Mouse (Mus musculus): ENCODE results near the gene Peli1.
A peak's percentile ranks its signal among the peaks of the same experiment; 100 is the strongest.
"Not testable (repeated sequence)": the region's sequence is repeated elsewhere in the genome, so short reads cannot be mapped to it uniquely, and the experiment has no call there.

Gene Peli1

DNA sequence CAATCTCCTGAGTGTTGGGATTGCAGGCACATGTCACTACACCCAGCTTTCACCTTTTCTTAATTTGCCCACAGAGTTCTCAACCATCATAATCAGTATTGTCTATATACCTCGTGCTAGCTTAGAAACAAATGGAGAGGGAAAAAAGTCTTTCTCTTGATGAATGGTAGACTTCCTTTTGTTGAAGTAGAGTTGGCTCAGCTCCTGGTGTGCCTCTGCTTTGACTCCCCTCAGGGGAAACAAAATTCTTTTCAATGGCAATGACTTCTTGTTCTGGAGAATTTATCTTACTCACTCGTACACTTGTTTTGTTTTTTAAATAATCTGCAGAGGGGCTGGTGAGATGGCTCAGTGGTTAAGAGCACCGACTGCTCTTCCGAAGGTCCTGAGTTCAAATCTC is 62.0 kb downstream of the Peli1 start:
- no peak for DNase-seq (ENCODE audit: low read depth)

DNA sequence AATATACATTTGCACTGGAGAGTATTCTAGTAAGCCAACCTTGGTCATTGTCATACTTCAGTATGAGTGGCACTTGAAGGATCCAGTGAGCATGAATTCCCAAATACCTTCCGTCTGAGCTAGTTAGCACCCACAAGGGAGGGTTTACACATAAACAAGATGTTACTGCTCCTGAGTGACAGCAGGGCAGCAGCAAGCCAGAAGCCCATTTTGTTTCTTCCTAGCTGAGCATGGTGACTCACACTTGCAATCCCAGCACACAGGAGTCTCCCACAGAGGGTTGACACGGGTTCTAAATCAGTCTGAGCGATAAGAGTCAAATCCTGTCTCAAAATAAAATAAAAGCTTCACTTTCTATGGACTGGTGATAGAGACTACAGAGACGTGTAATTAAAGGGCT is 66.5 kb downstream of the Peli1 start:
- DNase-seq (ENCODE audit: low read depth) = no peak

DNA sequence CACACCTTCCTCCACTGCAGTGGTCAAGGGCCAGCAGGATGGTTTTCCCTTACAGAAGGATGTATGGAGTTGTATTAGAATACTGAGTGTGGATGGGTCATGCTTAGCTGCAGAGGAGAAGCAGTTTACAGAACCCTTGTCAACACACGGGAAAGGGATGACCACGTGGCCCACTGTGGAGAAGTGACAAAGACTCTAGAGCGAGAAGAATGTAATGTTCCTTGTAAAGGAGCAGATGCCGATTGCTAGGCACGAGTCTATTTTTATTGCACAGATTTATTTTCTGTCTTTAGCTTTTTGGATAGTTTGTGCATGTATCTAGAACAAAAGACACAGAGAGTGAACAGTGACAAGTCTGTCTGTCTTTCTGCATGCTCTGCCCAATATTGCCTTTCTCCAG is 71.0 kb downstream of the Peli1 start:
- no peak for DNase-seq (ENCODE audit: low read depth)

DNA sequence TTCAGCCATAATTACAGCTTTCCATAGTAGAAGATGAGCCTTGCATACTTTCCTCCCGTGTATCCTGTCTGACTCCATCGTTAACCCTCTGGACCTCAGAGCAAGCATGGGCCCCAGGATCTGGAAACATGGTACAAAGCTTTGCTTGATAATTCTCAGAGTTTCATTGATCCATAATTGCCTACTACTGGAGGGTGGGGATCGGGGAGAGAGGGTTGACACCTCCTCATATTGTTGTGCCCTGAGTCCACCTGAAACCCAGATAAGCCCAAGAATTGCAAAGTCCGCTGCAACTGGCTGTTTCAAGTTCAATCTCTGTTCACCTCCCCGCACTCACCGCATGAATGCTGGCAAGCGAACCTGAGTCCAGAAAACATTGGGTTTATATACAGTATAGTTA is 72.1 kb downstream of the Peli1 start:
- DNase-seq (ENCODE audit: low read depth) = no peak

DNA sequence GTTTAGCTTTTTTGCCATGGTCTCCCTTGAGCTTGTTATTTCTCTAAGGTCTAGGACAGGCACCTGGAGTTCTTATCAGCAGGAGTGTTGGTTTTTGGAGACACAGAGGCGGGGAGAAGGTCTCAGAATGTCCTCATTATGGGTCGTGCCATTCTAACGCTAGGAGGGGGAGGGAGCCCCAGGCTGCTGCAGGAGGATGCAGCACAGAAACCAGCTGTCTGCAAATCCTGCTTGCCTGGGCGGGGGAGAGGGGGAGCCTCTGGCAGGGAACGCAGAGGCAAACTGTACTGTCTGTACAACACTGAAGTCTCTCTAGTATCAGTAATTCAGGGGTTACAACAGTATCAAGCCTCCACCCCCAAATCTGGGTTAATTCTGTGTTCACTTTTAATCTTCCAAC is 72.6 kb downstream of the Peli1 start:
- no peak for DNase-seq (ENCODE audit: low read depth)

DNA sequence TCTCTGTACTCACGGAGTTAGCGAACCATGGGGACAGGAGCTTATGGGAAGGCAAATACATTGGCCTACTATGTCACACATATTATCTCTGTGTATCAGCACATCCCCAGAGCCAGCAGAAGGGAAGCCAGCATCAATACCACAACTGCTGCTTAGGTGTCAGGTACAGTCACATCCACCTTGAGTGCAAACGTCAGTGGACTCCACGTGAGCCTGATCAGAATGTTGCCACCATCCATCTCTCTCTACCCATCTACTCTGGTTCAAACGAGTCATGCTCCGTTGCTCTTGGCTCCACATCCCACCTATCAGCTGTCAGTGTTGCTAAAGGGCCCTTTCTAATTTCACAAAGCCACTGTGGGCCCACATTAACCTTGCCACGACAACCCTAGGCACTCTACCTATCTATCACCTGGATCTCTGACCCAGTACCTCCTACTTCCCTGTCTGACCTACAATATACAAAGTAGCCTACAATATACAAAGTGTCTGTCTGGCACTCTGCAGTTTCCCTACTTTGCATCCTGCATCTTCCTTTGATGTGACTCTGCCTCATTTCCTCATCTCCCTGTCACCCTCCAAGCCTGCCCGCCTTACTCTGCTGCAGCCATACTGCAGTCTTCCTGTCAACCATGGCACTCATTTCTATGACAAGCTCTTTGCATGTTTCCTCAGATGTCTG is 73.4 kb downstream of the Peli1 start:
- DNase-seq (ENCODE audit: low read depth) = no peak

DNA sequence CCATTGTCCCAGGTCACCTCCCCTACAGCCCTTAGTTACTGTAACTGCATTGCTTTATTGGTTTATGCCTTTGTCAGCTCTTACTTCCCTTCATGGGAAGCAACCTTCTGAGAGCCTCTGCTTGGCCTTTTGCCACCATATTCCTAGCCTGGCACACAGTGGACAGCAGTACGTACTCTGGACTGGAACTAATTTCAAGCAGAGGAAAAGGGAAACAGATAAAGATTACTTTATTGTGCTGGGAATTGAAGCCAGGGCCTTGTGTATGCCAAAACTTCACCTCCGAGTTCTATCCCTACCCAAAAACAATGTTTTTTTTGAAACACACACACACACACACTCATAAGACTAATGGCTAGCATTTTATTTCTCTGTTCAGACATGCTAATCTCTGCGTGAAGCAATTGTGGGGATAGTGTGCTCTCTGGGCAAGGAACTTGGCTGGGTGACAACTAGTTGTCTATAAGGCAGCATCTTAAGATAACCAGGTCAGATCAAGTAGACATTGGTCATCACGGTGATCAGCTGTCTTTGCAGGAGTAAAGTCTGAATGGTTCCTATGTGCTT is 74.0 kb downstream of the Peli1 start:
- DNase-seq (ENCODE audit: low read depth) = no peak

DNA sequence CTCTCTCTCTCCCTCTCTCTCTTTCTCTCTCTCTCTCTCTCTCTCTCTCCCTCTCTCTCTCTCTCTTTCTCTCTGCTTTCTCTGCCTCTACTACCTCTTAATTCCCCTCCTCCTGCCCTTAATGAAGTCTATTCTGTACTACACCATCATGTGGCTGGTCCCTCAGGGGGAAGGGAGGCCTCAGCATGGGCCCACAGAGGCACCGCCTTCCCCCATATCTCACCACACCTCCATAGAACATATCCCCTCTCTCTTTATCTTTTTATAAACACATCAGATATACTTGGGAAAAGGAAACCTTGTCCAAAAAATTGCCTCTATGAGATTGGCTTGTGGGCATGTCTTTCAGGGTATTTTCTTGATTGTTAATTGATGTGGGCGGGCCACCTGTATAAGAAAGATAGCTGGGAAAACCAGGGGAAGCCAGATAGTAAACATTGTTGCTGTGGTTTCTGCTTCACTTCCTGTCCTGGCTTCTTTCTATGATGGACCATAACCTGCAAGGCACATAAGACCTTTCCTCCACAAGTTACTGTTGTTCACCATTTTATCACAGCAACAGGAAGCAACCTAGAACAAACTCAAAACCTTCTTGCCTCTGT is 75.5 kb downstream of the Peli1 start:
- DNase-seq (ENCODE audit: low read depth) = peak; percentile 93

DNA sequence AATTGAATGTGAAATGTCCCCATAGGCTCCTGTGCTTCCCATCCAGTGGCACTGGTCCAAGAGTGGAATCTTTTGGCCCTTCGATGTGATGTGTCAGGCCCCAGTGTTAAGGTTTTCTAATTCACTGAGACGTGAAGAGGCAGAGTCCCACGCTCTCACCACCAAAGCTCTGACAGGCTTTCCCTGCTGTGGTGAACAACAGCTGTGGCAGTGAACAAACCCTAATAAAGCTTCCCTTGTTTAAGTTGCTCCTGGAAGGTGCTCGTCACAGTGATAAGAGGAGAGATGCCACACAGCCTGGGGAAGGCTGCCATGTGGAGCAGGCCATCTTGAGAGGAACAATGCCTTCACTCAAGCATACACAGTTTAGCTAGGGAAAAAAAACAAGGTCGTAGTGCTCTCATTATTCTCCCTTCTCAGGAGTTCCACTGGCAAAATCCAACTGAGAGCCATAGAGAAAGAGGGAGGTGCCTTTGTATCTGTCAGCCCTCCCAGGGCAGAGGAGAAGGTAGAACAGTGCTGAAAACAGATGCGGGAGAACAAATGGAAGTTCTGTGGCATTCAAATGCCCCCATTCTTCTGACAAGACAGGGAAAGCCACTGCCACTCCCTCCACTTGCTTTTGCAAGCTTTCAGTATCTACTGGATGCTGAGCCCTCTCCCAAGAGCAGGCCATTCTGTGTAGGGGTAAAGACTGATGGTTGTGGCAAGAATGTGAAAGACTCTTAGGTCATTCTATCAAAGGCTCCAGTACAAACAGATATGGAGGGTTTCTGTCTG is 77.9 kb downstream of the Peli1 start:
- DNase-seq (ENCODE audit: low read depth) = no peak

DNA sequence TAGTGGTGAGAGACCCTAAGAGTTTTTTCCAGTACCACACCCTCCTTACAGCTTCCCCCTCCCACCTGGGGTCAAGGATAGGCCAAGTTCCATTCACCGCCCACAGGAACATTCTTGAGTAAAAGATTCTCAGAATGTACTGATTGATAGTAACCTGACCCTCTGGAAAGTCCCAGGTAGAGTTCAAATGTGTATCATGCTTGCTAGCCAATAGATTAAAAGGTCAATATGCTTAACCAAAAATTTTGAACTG is 78.4 kb downstream of the Peli1 start:
- DNase-seq (ENCODE audit: low read depth) = not testable (repeated sequence)

DNA sequence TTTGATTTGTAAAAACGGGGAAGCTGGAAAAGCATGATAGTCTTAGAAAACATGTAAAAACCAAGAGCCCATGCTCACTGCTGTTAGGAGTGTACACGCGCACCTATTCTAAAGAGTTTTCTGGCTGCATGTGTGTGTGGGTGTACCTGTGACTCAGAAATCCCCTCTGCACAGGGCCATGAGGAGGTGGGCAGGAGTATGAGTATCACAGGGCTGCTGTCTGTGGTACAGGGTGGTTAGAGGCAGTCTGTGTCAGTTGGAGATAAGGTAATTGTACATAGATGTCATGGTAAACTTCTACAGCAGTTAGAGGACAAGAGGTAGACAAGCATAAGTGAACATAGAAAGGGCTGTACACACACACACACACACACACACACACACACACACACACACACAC is 81.2 kb downstream of the Peli1 start:
- no peak for DNase-seq (ENCODE audit: low read depth)

DNA sequence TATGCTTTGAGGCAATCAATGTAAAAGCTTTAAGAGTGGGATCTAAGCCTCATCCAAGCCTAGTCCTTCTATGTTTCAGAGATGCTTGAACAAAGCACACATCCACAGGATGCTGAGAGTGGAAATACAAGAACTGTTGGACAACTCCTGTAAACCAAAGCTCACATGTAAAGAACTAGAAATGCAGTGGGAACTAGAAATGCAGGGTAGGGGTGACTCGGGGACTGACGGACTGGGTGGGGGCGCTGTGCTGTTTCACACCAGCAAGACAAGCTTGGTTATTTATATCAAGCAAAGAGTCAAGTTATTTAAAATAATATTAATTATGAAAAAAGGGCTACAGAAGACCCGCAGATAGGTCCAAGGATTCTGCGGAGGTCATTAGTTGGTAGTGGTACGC is 82.8 kb downstream of the Peli1 start:
- DNase-seq (ENCODE audit: low read depth) = no peak

DNA sequence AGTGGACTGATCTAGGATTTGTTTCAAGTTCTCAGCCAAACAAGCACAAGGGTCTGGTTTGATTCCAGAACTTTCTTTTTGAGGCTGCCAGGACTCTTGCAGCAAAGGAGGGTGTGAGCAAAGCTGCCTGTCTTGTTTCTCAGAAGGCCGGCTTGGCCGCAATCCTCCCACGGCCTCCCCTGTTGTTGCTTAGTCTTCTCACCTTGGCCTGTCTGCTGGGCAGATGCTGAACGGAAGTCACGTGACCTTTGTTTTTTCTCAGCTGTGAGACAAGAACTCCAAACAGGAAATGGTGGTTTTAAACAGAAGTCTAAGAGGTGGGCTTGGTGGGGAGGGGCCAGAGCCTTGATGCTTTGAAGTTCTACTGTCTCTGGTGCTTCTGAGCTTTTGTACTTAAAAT is 83.3 kb downstream of the Peli1 start:
- DNase-seq (ENCODE audit: low read depth) = peak; percentile 91

DNA sequence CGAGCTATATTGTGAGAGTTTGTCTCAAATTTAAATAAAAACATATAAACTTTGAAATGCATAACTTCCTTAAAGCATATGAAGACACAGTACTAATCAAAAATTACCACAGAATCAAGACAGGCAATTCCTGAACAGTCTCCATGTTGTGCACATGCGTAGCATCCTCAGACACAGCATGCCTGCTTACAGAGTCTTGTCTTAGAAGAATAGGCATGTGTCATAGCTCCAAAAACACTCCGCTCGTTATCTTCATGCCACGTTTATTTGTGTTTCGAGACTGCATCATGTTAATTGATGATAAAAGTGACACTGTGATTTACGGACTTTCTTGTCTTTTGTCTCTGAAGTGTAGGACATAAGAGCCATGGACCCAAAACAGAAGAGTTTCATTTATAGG is 84.0 kb downstream of the Peli1 start:
- no peak for DNase-seq (ENCODE audit: low read depth)

DNA sequence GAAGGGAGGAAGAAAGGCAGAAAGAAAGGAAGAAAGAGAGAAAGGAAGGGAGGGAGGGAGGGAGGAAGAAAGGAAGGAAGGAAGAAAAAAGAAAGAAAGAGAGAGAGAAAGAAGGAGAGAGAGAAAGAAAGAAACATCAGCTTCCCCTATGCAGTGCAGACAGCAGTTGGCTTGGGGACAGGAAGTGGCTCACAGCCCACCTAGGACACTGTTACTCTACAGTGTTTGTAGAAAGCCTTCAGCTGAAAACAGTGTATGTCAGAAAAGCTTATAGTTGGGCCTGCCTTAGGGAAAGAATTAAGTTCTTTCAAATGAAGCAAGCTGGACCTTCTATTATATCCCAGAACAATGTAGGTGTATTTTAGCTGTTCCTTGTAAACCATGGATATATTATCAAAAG is 85.4 kb downstream of the Peli1 start:
- no peak for DNase-seq (ENCODE audit: low read depth)

DNA sequence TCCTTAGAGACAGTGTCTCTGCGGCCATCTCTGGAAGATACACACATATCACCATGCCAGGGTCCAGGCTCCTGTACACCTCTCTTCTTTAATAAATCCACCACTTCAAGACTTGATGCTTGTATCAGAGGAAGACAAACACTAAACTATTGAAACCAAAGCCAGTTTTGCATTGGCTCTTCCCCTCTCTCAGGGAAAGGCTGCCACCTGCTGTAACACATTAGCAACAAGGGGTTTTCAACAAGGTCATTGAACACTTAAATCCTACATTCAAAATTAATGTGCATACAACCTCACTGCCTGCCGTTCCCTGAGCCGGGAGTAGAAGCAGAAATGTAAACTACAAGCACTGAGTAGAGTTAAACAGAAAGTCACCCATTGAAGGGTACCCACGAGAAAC is 87.3 kb downstream of the Peli1 start:
- DNase-seq (ENCODE audit: low read depth) = peak; percentile 79

DNA sequence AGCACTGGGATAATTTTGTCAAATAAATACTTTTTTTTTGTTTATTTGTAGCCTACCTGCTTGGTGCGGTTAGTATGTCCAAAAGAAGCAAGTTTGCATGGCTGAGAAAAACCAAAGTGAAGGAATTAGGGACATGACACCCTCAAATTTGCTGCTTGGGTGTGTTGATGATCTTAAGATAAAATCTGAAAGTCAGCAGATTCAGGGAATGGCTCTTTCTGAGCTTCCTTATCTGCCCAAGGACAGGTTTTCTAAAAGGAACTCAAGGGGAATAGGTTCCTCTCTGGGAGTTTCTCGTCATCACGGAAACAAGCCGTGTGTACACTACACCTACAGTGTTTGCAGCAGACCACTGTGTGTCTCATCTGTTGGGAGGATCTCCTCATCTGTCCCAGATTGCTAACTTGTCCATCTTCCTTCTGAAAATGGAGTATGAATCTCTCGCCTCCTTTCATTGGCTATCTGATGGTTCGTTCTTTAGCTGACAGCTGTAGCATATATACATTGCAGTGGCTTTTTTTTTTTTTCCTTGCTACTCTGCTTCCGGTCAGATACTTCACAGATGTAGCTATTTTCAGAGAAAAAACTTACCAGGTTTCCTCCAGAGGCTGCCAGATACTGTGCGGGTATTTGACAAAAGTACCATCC is 88.0 kb downstream of the Peli1 start:
- peak; percentile 23 for DNase-seq (ENCODE audit: low read depth)

DNA sequence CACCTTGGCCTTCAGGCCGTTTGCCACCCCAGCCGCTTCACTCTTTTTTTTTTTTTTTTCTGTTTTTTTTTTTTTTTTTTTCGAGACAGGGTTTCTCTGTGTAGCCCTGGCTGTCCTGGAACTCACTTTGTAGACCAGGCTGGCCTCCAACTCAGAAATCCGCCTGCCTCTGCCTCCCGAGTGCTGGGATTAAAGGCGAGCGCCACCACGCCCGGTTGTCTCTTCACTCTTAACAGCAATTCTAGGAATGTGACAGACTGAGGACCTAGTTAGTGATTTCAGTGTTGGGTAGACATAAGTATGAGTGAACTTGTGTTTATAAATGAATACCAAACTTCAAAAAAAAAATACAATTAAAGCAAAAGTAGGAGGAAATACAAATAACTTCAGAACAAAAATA is 88.8 kb downstream of the Peli1 start:
- DNase-seq (ENCODE audit: low read depth) = not testable (repeated sequence)

DNA sequence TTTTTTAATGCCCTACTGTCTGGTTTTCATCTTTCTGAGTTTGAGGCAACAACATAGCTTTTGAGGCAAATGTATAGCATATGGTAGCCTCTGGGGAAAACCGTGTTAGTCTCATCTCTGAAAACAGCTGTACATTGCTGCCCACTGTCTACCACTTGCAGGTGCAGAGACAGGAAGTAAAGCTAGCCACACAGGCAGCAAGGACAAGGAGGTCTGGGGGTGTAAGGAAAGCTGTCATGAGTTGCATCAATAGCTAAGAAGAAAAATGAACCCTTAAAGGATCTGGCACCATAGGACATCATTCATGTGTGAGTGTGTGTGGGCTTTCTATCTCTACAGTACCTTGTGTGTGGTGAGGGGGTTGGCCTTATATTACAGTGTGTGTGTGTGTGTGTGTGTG is 89.6 kb downstream of the Peli1 start:
- peak; percentile 71 for DNase-seq (ENCODE audit: low read depth)

DNA sequence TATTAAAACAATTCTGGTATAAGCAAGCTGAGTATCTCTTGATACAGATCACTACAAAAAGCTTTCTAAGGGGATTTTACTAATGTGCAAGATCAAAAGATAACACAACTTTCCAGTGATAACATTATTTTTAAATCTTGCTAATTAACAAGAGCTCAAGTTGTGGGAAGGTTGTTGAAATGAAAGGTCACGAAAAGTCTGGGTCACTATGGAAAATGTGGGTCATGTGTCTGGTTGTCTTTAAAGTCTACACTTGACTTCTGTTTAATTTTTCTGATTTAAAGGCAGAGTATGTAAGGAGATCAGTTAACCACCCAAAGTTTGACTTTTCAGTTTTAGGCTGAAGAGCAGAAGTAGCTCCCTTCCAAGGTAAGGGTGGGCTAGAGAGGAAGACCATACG is 90.5 kb downstream of the Peli1 start:
- DNase-seq (ENCODE audit: low read depth) = no peak

DNA sequence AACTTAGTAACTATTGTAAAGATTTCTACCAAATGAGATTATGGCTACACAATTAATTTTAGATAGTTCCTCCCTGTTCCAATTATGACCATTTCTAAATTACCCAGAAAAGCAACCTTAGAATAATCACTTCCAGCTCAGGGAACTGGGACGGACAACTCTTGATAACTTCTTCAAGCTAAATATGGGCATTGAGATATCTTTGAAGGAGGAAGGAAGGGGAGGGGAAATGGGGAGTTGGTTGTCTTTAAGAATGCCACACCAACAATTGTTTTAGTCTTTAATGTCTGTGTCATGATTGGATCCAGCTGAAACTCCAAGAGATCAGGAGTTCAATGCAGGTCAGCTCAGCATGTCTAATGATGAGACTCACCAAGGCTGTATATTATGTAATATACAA is 91.6 kb downstream of the Peli1 start:
- DNase-seq (ENCODE audit: low read depth) = peak; percentile 63

DNA sequence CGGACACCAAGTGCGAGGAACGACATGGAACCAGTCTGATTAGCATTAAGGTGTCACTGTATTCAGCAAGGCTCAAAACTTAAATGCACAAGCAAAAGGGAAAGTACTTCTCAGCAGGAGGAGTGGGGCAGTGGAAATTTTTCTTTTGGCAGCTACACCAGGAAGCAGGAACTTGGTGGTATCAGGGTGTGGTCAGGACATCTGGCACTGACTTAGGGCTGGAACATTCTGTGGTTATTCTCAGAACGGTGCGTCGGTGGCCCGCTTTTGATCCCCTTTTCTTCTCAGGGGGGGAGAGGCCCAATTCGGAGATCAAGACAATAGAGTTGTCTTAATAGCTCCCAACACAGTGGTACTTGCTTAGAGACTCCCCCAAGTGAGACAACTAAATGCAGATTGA is 100.7 kb downstream of the Peli1 start:
- peak; percentile 16 for DNase-seq (ENCODE audit: low read depth)

DNA sequence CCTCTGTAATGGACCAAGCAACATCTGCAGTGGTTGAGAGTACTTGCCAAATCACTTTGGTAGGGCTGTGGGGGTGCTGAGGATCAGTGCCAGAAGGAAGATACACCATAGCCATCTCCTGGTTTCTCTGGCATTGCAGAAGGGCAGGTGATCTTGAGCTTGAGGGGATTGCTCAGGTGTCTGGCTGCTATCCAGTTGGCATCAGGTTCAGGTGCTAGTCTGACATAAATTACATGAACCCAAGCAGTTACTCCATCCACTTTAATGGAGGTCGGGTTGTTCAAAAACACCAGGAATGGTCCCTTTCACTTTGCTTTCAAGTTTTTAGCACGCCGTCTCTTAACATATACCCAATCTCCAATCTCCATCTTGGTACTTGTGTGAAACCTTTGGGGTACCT is 103.8 kb downstream of the Peli1 start:
- DNase-seq (ENCODE audit: low read depth) = no peak
